Mouse (Mus musculus): Measurements from ENCODE around the gene Tgfb1. TPM values are rescaled to one million over a fixed set of nuclear protein-coding genes. Genes with fewer than 3 reads are reported as not detected.

Gene Tgfb1
- polyA plus RNA-seq, 2 experiments = 3.6 to 16.8 TPM

DNA sequence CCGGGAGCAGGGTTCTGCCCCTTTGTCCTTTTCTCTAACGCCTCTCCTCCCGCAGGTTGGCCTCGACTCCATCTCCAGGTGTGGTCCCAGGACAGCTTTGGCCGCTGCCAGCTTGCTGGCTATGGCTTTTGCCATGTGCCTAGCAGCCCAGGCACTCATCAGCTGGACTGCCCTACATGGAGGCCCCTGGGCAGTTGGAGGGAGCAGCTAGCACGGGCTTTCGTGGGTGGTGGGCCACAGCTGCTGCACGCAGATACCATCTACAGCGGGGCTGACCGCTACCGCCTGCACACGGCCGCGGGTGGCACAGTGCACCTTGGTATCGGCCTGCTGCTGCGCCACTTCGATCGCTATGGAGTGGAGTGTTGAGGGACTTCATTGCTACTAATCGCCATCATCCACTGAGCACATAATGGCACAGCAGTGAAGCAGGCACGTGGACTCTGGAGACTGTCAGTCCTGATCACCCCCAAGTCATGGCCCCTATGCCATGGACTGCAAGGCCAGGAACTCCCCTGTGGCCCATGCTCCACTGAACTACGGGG is 804 bp upstream of the Tgfb1 start:
- no peak for ATAC-seq (ENCODE audit: low FRiP score, low read depth)
- H3K9me3 ChIP-seq (ENCODE audit: control insufficient read depth, low read length) = no peaks in the 10 kb centered on the region
- peaks cover 25% of the 10 kb centered on the region for H3K4me1 ChIP-seq (ENCODE audit: control insufficient read depth, insufficient read depth, low read length)
- TF ChIP-seq POLR2A (IDR thresholded peaks at IDR 0.05; ENCODE audit: borderline replicate concordance, extremely low read depth, insufficient read depth, insufficient read length) = no peak
- 0 out of 2 replicates have a peak overlapping the region, but pooled peaks have one; percentile 75 for H3K9ac ChIP-seq (ENCODE audit: low read depth, low read length, severe bottlenecking)
- WGBS = 74% methylated on average over 21 of the region's 21 CpGs
- no peak for DNase-seq (ENCODE audit: low spot score)
- H3K36me3 ChIP-seq (ENCODE audit: control insufficient read depth, insufficient read depth, low read length) = no peaks in the 10 kb centered on the region
- H3K27me3 ChIP-seq (ENCODE audit: control insufficient read depth, insufficient read depth, low read length) = peaks cover 49% of the 10 kb centered on the region
- H3K4me3 ChIP-seq (replicated peaks; ENCODE audit: low read length) = peak overlapping the region; percentile 60; the same call in 1 of the 2 replicates
- peak overlapping the region; percentile 90 for H3K4me2 ChIP-seq (replicated peaks; ENCODE audit: low read depth, low read length, severe bottlenecking)
- no peak overlapping the region for H3K27ac ChIP-seq (replicated peaks; ENCODE audit: low read depth, low read length)

DNA sequence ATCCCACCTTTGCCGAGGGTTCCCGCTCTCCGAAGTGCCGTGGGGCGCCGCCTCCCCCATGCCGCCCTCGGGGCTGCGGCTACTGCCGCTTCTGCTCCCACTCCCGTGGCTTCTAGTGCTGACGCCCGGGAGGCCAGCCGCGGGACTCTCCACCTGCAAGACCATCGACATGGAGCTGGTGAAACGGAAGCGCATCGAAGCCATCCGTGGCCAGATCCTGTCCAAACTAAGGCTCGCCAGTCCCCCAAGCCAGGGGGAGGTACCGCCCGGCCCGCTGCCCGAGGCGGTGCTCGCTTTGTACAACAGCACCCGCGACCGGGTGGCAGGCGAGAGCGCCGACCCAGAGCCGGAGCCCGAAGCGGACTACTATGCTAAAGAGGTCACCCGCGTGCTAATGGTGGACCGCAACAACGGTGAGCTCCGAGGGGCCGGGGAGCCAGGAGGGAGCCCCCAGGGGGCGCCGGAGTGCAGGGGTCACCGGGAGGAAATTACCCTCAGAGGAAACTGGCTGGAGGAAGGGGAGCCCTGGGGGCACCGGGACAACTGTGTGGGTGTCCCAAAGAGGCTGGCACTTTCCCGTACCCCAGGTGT is 1.1 kb downstream of the Tgfb1 start:
- peak overlapping the region; percentile 75 for H3K9ac ChIP-seq (ENCODE audit: low read depth, low read length, severe bottlenecking)
- peak overlapping the region; percentile 60 for H3K4me3 ChIP-seq (replicated peaks; ENCODE audit: low read length)
- no peak for ATAC-seq (ENCODE audit: low FRiP score, low read depth)
- under 1% methylated on average over 42 of the region's 47 CpGs for WGBS
- no peak overlapping the region for H3K27ac ChIP-seq (replicated peaks; ENCODE audit: low read depth, low read length)
- peaks cover 50% of the 10 kb centered on the region for H3K27me3 ChIP-seq (ENCODE audit: control insufficient read depth, insufficient read depth, low read length)
- no peak for TF ChIP-seq POLR2A (IDR thresholded peaks at IDR 0.05; ENCODE audit: borderline replicate concordance, extremely low read depth, insufficient read depth, insufficient read length)
- H3K4me1 ChIP-seq (ENCODE audit: control insufficient read depth, insufficient read depth, low read length) = peaks cover 21% of the 10 kb centered on the region
- H3K36me3 ChIP-seq (ENCODE audit: control insufficient read depth, insufficient read depth, low read length) = no peaks in the 10 kb centered on the region
- H3K4me2 ChIP-seq (replicated peaks; ENCODE audit: low read depth, low read length, severe bottlenecking) = peak overlapping the region; percentile 90
- no peaks in the 10 kb centered on the region for H3K9me3 ChIP-seq (ENCODE audit: control insufficient read depth, low read length)
- no peak for DNase-seq (ENCODE audit: low spot score)

DNA sequence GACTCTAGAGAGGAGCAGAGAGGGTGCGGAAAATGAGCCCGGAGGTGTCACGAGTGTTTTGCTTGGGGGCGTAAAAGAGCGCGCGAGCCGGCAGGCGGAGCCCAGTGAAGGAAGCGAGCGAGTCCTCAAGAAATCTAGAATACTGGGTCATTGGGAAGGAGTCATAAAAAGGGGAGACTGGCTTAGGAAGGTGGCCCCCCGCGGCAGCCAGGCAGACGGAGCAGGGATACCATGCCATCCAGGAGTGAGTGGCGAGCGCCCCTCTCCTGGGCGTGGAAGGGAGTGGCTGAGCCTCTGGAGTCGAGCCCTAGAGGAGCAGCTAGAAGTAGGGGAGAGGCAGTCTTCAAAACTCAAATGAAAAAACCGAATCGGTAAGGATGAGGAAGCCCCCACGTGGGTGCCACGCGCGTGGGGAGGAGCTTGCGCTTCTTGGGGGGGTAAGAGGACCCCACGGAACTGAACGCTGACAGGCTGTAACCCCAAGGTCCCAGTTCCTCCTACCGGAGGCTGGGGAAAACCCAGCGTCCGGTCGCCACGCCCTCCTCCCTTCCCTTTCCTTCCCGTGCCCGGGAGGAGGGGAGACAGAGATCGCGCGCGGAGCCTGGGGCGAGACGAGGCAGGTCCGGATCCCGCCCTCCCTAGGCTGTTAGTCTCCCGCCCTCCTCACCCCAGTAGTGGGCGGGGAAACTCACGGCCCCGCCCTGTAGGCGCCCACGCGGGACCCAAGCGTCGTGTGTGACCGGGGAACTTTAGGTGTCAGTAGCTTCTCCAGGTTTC is 2.2 kb downstream of the Tgfb1 start:
- ATAC-seq (ENCODE audit: low FRiP score, low read depth) = peak; percentile 51
- H3K4me1 ChIP-seq (ENCODE audit: control insufficient read depth, insufficient read depth, low read length) = peaks cover 21% of the 10 kb centered on the region
- H3K4me2 ChIP-seq (replicated peaks; ENCODE audit: low read depth, low read length, severe bottlenecking) = peak overlapping the region; percentile 90
- peak; percentile 66 for DNase-seq (ENCODE audit: low spot score)
- H3K9ac ChIP-seq (ENCODE audit: low read depth, low read length, severe bottlenecking) = peak overlapping the region; percentile 46
- TF ChIP-seq POLR2A (IDR thresholded peaks at IDR 0.05; ENCODE audit: borderline replicate concordance, extremely low read depth, insufficient read depth, insufficient read length) = no peak
- H3K36me3 ChIP-seq (ENCODE audit: control insufficient read depth, insufficient read depth, low read length) = no peaks in the 10 kb centered on the region
- H3K9me3 ChIP-seq (ENCODE audit: control insufficient read depth, low read length) = no peaks in the 10 kb centered on the region
- under 1% methylated on average over 35 of the region's 52 CpGs for WGBS
- no peak overlapping the region for H3K27ac ChIP-seq (replicated peaks; ENCODE audit: low read depth, low read length)
- H3K27me3 ChIP-seq (ENCODE audit: control insufficient read depth, insufficient read depth, low read length) = peaks cover 50% of the 10 kb centered on the region
- H3K4me3 ChIP-seq (replicated peaks; ENCODE audit: low read length) = peak overlapping the region; percentile 60

DNA sequence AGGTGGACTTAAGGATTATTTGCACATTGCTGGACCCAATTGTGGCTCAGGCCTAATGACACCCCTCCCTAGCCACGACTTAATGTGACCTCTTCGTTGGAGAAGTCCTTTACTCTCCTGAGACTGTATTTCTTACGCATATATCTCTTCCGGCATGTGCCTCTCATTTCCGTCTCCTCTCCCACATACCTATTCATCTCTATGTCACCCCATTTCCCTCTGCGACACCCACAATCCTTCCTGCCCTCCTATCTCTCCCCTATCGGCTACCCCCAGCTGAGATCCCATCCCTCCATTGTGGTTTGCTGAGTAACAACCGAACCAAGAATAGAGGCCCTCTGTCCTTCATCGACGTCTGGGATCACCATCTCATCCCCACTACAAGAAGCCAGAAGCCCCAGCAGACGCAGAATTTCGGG is 2.8 kb downstream of the Tgfb1 start:
- Histone ChIP-seq H3K4me3 (replicated peaks; ENCODE audit: low read length) (peak overlapping the region; percentile 60), H3K4me2 (replicated peaks; ENCODE audit: low read depth, low read length, severe bottlenecking) (peak overlapping the region; percentile 90), H3K9ac (ENCODE audit: low read depth, low read length, severe bottlenecking) (peak overlapping the region; percentile 46; the same call in 1 of the 2 replicates), H3K4me1 (ENCODE audit: control insufficient read depth, insufficient read depth, low read length) (peaks cover 21% of the 10 kb centered on the region), H3K27me3 (ENCODE audit: control insufficient read depth, insufficient read depth, low read length) (peaks cover 50% of the 10 kb centered on the region), H3K9me3 (ENCODE audit: control insufficient read depth, low read length) (no peaks in the 10 kb centered on the region), H3K27ac (replicated peaks; ENCODE audit: low read depth, low read length) (no peak overlapping the region), H3K36me3 (ENCODE audit: control insufficient read depth, insufficient read depth, low read length) (no peaks in the 10 kb centered on the region)
- ATAC-seq (ENCODE audit: low FRiP score, low read depth) = no peak
- DNase-seq (ENCODE audit: low spot score) = no peak
- TF ChIP-seq POLR2A (IDR thresholded peaks at IDR 0.05; ENCODE audit: borderline replicate concordance, extremely low read depth, insufficient read depth, insufficient read length) = no peak
- 10% methylated on average over 12 of the region's 12 CpGs for WGBS

GRCm38 (mm10) chr7:25690051-25690450 is 3.2 kb downstream of the Tgfb1 start:
- Histone ChIP-seq H3K36me3 (ENCODE audit: control insufficient read depth, insufficient read depth, low read length) (no peaks in the 10 kb centered on the region), H3K9me3 (ENCODE audit: control insufficient read depth, low read length) (no peaks in the 10 kb centered on the region), H3K4me1 (ENCODE audit: control insufficient read depth, insufficient read depth, low read length) (peaks cover 21% of the 10 kb centered on the region), H3K9ac (ENCODE audit: low read depth, low read length, severe bottlenecking) (no peak overlapping the region), H3K4me2 (replicated peaks; ENCODE audit: low read depth, low read length, severe bottlenecking) (peak overlapping the region; percentile 90; the same call in 1 of the 2 replicates), H3K27me3 (ENCODE audit: control insufficient read depth, insufficient read depth, low read length) (peaks cover 50% of the 10 kb centered on the region), H3K27ac (replicated peaks; ENCODE audit: low read depth, low read length) (no peak overlapping the region), H3K4me3 (replicated peaks; ENCODE audit: low read length) (peak overlapping the region; percentile 60; the same call in 1 of the 2 replicates)
- no peak for TF ChIP-seq POLR2A (IDR thresholded peaks at IDR 0.05; ENCODE audit: borderline replicate concordance, extremely low read depth, insufficient read depth, insufficient read length)
- no peak for DNase-seq (ENCODE audit: low spot score)
- WGBS = 39% methylated on average over 5 of the region's 5 CpGs
- ATAC-seq (ENCODE audit: low FRiP score, low read depth) = no peak
